Mouse (Mus musculus) intestine, postnatal 0 days (tissue): ENCODE measurements at regions not wholly inside any gene's neighbourhood (a gene's known extent, or its start where the extent isn't known, plus 50 kb on each side); places are given as distances from the start of the nearest gene placed in this dataset.

Source experiments
- ATAC-seq: fragments of 200-750 bp; cut with Nextera tagmentation; 2 replicates; pipeline ENCODE4 v1.8.0; 2017; ENCODE audit warnings: mild to moderate bottlenecking, moderate TSS enrichment, moderate library complexity
- H3K27ac ChIP-seq: fragments of 300-500 bp; sonication (generic); 2 replicates; pipeline ENCODE4 v1.5.1; 2014; ENCODE audit warnings: mild to moderate bottlenecking, low read depth, low read length, moderate library complexity
- H3K27me3 ChIP-seq: fragments of 300-500 bp; sonication (generic); replicated peaks from 2 replicates; pipeline ENCODE4 v1.6.1; 2014; ENCODE audit warnings: low read length, mixed read lengths; ENCODE audit not compliant: control insufficient read depth, insufficient read depth
- H3K36me3 ChIP-seq: fragments of 300-500 bp; sonication (generic); 2 replicates; pipeline ENCODE4 v1.6.1; 2014; ENCODE audit warnings: mild to moderate bottlenecking, moderate library complexity; ENCODE audit not compliant: control insufficient read depth, insufficient read depth
- H3K4me1 ChIP-seq: fragments of 300-500 bp; sonication (generic); replicated peaks from 2 replicates; pipeline ENCODE4 v1.6.1; 2014; ENCODE audit warnings: antibody characterized with exemption, low read length, mixed read lengths; ENCODE audit not compliant: control insufficient read depth, insufficient read depth
- H3K4me2 ChIP-seq: fragments of 300-500 bp; sonication (generic); replicated peaks from 2 replicates; pipeline ENCODE4 v1.6.1; 2014; ENCODE audit warnings: low read depth, mild to moderate bottlenecking, moderate library complexity
- H3K4me3 ChIP-seq: fragments of 300-500 bp; sonication (generic); 2 replicates; pipeline ENCODE4 v1.5.1; 2014; ENCODE audit warnings: low read depth, low read length
- H3K9ac ChIP-seq: fragments of 300-500 bp; sonication (generic); 2 replicates; pipeline ENCODE4 v1.6.1; 2014; ENCODE audit warnings: mild to moderate bottlenecking, low read depth, low read length
- H3K9me3 ChIP-seq: fragments of 300-500 bp; sonication (generic); 2 replicates; pipeline ENCODE4 v1.6.1; 2016; ENCODE audit warnings: mixed run types; ENCODE audit not compliant: control insufficient read depth
- CTCF ChIP-seq: sonication (generic); IDR thresholded peaks from 2 replicates; pipeline ENCODE4 v1.5.1; 2016; ENCODE audit warnings: low read depth, mild to moderate bottlenecking, control low read depth, antibody characterized with exemption, moderate library complexity
- WGBS: fragments of 180-500 bp; shearing (Covaris S2); extraction: QIAGEN DNeasy Blood & Tissue Kit; methylation state at CpG from one replicate; pipeline ENCODE4 v1.1.7; 2014; 5-methylcytosine and 5-hydroxymethylcytosine counted together

DNA sequence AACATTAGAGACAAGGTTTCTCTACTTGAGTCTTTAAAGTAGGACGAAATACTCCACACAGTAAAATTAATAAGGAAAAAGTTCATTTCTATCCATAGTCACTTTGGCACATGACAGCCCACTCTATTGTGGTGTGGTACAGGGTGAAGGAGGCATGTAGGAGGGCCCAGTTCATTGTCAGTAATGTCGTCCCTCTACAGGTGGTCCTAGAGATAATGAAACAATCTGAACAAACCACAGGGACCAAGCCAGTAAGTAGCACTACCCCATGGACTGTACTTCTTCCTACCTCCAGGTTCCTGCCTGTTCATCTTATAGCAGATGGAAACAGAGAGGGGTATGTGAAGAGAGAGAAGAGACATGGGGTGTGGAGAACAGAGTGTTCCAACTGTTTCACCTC is 102.1 kb upstream of the Mtap start:
- Histone ChIP-seq H3K36me3 (no peaks in the 10 kb centered on the region), H3K27ac (no peak overlapping the region), H3K4me1 (no peaks in the 10 kb centered on the region), H3K4me3 (no peak overlapping the region), H3K4me2 (no peak overlapping the region), H3K9ac (no peak overlapping the region), H3K9me3 (no peaks in the 10 kb centered on the region), H3K27me3 (no peaks in the 10 kb centered on the region)
- WGBS: 82% methylated on average over 2 of the region's 2 CpGs
- no peak for ATAC-seq
- no peak for TF ChIP-seq CTCF

DNA sequence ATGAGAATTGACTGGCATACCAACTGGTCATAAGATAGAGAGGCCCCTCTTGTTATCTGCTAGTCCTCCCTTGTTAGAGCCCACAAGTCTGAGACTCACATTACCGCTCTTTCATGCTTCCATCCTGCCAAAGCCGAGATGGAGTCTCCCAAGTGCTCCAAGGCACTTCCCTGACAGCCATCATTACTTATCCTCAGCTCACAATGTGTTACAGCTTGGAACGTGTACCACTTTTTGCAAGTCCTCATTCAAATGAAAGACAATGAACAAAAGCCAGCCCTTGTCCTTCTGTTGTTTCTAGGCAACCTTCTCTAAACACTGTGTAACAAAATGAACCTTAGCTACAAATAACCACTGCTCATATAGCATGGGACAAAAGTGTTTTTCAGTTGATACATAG is 102.6 kb upstream of the Mtap start:
- no peaks in the 10 kb centered on the region for H3K4me1 ChIP-seq
- H3K27ac ChIP-seq: no peak overlapping the region
- no peak overlapping the region for H3K4me3 ChIP-seq
- H3K9me3 ChIP-seq: no peaks in the 10 kb centered on the region
- H3K4me2 ChIP-seq: no peak overlapping the region
- no peak overlapping the region for H3K9ac ChIP-seq
- no peaks in the 10 kb centered on the region for H3K27me3 ChIP-seq
- no peaks in the 10 kb centered on the region for H3K36me3 ChIP-seq
- no peak for ATAC-seq
- no peak for TF ChIP-seq CTCF
- WGBS: 69% methylated on average over 3 of the region's 3 CpGs

DNA sequence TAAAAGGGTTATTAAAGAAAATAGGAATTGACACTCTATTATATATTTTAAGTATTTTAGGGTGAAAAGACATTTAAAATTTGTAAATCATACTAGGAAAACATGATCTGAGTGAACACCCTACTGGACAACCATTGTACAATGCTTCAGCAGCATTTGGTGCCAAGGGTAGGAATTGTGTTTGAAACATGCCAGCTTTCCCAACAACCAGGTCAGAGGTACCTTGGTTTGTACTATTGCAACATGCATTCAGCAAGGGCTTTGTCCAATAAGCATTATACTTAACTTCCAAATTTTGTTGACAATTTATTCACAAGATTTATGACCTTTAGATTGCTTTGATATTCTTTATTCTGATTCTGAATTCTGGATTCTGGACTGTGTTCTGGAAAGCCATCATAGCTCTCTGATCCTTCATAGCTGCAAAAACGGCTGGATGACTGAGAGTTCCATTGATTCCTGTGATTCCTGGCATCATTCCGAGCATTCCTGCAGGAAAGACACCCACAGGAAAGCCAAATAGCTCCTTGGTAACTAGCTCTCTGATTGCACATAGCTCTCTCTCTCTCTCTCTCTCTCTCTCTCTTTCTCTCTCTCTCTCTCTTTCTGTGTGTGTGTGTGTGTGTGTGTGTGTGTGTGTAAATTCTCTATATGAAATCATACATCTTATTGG is 124.1 kb upstream of the Mtap start:
- no peak for TF ChIP-seq CTCF
- Histone ChIP-seq H3K4me2 (no peak overlapping the region), H3K36me3 (no peaks in the 10 kb centered on the region), H3K4me3 (no peak overlapping the region), H3K27ac (no peak overlapping the region), H3K9me3 (no peaks in the 10 kb centered on the region), H3K9ac (no peak overlapping the region), H3K27me3 (no peaks in the 10 kb centered on the region), H3K4me1 (no peaks in the 10 kb centered on the region)
- 21% methylated on average over 2 of the region's 2 CpGs for WGBS
- ATAC-seq: no peak

DNA sequence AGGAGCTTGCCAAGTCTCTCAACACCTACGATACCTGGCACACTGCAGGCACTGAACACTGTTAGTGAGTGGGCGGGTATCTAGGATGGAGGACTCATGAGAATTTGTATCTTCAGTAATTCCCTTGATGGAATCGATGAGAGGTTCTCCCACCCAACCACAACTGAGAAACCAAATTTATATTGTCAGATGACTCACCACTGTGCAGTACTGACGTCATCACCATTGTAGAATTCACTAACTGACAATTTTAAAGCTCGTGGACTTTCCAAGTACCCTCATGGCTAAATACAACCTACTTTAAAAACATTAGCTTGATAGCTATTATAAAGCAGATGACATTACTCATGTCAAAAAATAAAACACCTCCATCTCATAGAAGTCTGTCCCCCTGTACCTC is 128.4 kb upstream of the Mtap start:
- H3K4me3 ChIP-seq: no peak overlapping the region
- H3K9ac ChIP-seq: no peak overlapping the region
- no peak overlapping the region for H3K4me2 ChIP-seq
- WGBS: 88% methylated on average over 5 of the region's 5 CpGs
- no peaks in the 10 kb centered on the region for H3K36me3 ChIP-seq
- H3K9me3 ChIP-seq: no peaks in the 10 kb centered on the region
- H3K27ac ChIP-seq: no peak overlapping the region
- no peak for TF ChIP-seq CTCF
- no peak for ATAC-seq
- no peaks in the 10 kb centered on the region for H3K4me1 ChIP-seq
- no peaks in the 10 kb centered on the region for H3K27me3 ChIP-seq

DNA sequence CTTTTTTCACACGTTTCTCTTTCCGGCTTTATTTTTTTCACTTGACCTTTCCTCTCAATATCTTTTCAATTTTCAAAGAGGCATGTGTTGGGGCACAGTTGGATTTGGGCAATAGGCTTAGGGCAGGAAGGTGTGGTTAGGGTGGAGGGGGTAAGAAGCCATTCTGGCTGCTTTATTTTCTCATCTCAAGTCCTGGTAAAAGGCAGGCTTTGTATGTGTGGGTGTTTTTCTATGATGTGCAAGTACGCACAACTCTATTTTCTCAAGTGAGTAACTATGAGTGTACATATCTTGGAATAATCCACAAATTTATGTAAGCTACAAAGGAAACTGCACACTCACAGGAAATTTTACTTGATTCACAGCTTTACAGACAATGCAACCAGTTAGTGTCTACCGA is 121.5 kb upstream of the Ifne start:
- no peaks in the 10 kb centered on the region for H3K9me3 ChIP-seq
- WGBS: 85% methylated on average over 4 of the region's 4 CpGs
- no peak overlapping the region for H3K4me2 ChIP-seq
- no peaks in the 10 kb centered on the region for H3K27me3 ChIP-seq
- H3K9ac ChIP-seq: no peak overlapping the region
- H3K4me1 ChIP-seq: no peaks in the 10 kb centered on the region
- no peaks in the 10 kb centered on the region for H3K36me3 ChIP-seq
- H3K4me3 ChIP-seq: no peak overlapping the region
- no peak overlapping the region for H3K27ac ChIP-seq
- no peak for ATAC-seq
- no peak for TF ChIP-seq CTCF

DNA sequence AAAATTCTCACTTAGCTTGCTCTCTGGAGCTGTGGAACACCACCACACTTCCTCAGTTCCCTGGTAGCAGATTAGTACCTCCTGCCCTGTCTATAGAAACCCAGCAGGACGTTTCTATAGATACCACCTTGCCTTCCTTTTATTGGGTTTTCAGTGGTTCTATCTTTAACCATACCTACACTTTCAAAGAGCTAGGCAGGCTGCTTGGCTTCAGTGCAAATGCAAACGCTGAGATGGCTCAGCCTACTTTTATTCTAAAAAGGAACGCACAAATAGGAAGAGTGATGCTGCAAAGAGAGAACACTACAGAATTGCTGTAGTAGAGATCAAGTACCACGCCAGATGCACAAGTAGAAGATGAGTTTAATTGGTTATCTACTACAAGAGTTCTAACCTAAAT is 120.9 kb upstream of the Ifne start:
- Histone ChIP-seq H3K36me3 (no peaks in the 10 kb centered on the region), H3K27ac (no peak overlapping the region), H3K27me3 (no peaks in the 10 kb centered on the region), H3K9ac (no peak overlapping the region), H3K4me2 (no peak overlapping the region), H3K4me1 (no peaks in the 10 kb centered on the region), H3K9me3 (no peaks in the 10 kb centered on the region), H3K4me3 (no peak overlapping the region)
- no peak for ATAC-seq
- 75% methylated on average over 4 of the region's 4 CpGs for WGBS
- no peak for TF ChIP-seq CTCF

DNA sequence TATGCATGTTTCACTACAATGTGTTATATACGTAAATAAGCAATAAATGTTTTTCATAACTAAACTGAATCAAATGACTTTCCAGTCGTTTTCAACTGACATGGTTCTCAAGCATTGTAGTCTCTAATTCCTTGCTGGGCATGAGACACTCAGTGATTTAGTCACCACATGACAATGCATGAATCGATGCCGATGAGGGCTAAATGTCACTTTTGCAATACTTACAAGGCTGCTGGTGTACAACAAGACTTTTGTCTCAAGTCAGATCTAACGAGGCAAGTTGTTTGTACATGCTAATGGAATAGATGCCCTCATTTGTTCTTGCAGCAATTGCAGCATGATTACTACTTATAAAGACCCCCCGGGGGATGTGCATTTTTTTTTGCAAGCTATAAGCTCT is 120.2 kb upstream of the Ifne start:
- Histone ChIP-seq H3K27ac (no peak overlapping the region), H3K4me3 (no peak overlapping the region), H3K27me3 (no peaks in the 10 kb centered on the region), H3K9me3 (no peaks in the 10 kb centered on the region), H3K36me3 (no peaks in the 10 kb centered on the region), H3K4me2 (no peak overlapping the region), H3K9ac (no peak overlapping the region), H3K4me1 (no peaks in the 10 kb centered on the region)
- no peak for ATAC-seq
- TF ChIP-seq CTCF: no peak
- WGBS: 85% methylated on average over 6 of the region's 6 CpGs
